Mouse (Mus musculus): ENCODE measurements around the gene Gm42715. TPM values are rescaled to one million over a fixed set of nuclear protein-coding genes. Genes with fewer than 3 reads are reported as not detected.
"Not testable (repeated sequence)": the region's sequence is repeated elsewhere in the genome, so short reads cannot be mapped to it uniquely, and the experiment has no call there.

Gene Gm42715
- polyA plus RNA-seq, 1 experiment from 2014 or later, result 15.4 TPM

- peak overlapping the region; percentile 91 for H3K4me3 ChIP-seq
- peaks cover 55% of the 10 kb centered on the region for H3K36me3 ChIP-seq
- peak; percentile 94 for ATAC-seq (ENCODE audit: borderline replicate concordance, extremely low read depth, low FRiP score, low TSS enrichment)
- H3K27ac ChIP-seq, result peak overlapping the region; percentile 97
- peak overlapping the region; percentile 87 for H3K9ac ChIP-seq
- H3K4me2 ChIP-seq, result peak overlapping the region; percentile 75
- H3K4me1 ChIP-seq, result peaks cover 21% of the 10 kb centered on the region
- under 1% methylated on average over 50 of the region's 50 CpGs for WGBS
- H3K9me3 ChIP-seq, result no peaks in the 10 kb centered on the region
- H3K27me3 ChIP-seq, result no peaks in the 10 kb centered on the region
These were observed 41.4 kb upstream of the Gm42715 start for GRCm38 (mm10) chr7:127477687-127478634.

DNA sequence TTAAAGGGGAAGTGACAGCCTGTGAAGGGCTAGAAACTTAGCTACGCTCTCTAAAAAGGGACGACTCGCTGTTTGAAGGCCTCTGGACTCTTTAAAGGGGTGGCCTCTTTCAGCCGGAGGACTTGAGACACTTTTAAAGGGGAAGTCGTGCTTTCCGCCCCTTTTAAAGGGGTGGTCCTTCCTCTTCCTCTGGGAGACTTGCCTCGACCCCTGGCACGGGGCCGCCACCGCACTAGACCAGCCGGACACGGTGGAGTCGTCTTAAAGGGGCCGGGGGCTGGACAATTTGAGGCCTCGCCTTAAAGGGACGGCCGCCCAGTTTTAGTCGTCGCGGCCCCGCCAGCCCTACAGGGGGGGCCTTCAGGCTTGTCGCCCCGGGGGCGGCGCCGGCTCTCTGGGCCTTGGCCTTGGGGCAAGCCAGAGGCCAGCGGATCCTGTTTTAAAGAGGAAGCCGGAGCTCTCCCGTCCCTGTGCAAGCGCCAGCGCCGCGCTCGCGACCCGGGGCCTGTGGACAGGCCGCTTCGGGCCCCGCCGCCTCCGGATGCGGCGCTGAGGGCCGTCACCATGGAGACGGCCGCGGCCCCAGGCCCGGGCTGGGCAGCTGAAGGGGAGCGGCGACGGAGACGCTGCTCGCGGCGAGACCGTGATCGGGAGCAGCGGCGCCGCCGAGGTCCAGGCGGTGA, 40.6 kb upstream of the Gm42715 start, which contains the start of gene Fbrs:
Gene Fbrs, plus strand, starts transcription at position 565 of the 683 bp plus-strand sequence.
- peaks cover 21% of the 10 kb centered on the region for H3K4me1 ChIP-seq
- H3K27ac ChIP-seq, result peak within 1 kb of the TSS; percentile 97
- no peaks in the 10 kb centered on the region for H3K27me3 ChIP-seq
- no peaks in the 10 kb centered on the region for H3K9me3 ChIP-seq
- under 1% methylated on average over 52 of the region's 62 CpGs for WGBS
- H3K4me3 ChIP-seq, result peak within 1 kb of the TSS; percentile 91
- peaks cover 59% of the 10 kb centered on the region for H3K36me3 ChIP-seq
- H3K9ac ChIP-seq, result peak within 1 kb of the TSS; percentile 87
- peak; percentile 86 for ATAC-seq (ENCODE audit: borderline replicate concordance, extremely low read depth, low FRiP score, low TSS enrichment)
- peak within 1 kb of the TSS; percentile 75 for H3K4me2 ChIP-seq

GRCm38 (mm10) chr7:127479318-127480225, 39.8 kb upstream of the Gm42715 start:
- Histone ChIP-seq H3K36me3 (peaks cover 59% of the 10 kb centered on the region), H3K4me2 (peak overlapping the region; percentile 75)

DNA sequence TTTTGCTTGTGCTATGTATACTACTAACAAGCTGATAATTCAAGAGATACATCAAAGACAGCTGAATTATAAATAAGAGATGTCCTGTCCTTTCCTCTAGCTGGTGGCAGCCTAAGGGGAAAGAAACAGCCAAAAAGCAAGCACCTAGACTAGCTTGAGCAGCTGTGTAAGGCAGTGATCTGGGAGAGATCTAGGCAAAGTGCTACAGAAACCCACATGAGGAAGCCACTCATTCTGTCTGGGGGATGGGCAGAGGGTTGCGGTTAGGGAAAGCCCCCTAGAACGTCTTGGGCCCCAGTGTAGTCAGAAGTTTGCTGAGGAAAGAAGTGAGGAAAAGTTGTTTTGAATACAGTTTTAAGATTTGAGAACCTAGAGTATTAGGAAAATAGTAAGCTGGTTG, 39.1 kb upstream of the Gm42715 start:
- peaks cover 21% of the 10 kb centered on the region for H3K4me1 ChIP-seq
- ATAC-seq (ENCODE audit: borderline replicate concordance, extremely low read depth, low FRiP score, low TSS enrichment), result no peak
- peak overlapping the region; percentile 75 for H3K4me2 ChIP-seq
- no peaks in the 10 kb centered on the region for H3K9me3 ChIP-seq
- no peaks in the 10 kb centered on the region for H3K27me3 ChIP-seq
- H3K27ac ChIP-seq, result no peak overlapping the region
- peak overlapping the region; percentile 91 for H3K4me3 ChIP-seq
- 48% methylated on average over 2 of the region's 2 CpGs for WGBS
- H3K36me3 ChIP-seq, result peaks cover 59% of the 10 kb centered on the region
- H3K9ac ChIP-seq, result peak overlapping the region; percentile 87

More at GRCm38 (mm10) chr7:127479318-127480225, 39.8 kb upstream of the Gm42715 start:
- no peak for ATAC-seq (ENCODE audit: borderline replicate concordance, extremely low read depth, low FRiP score, low TSS enrichment)
- H3K4me3 ChIP-seq, result peak overlapping the region; percentile 91
- no peaks in the 10 kb centered on the region for H3K9me3 ChIP-seq
- WGBS, result 3% methylated on average over 45 of the region's 48 CpGs
- H3K4me1 ChIP-seq, result peaks cover 21% of the 10 kb centered on the region
- peak overlapping the region; percentile 97 for H3K27ac ChIP-seq
- H3K9ac ChIP-seq, result peak overlapping the region; percentile 87
- no peaks in the 10 kb centered on the region for H3K27me3 ChIP-seq

DNA sequence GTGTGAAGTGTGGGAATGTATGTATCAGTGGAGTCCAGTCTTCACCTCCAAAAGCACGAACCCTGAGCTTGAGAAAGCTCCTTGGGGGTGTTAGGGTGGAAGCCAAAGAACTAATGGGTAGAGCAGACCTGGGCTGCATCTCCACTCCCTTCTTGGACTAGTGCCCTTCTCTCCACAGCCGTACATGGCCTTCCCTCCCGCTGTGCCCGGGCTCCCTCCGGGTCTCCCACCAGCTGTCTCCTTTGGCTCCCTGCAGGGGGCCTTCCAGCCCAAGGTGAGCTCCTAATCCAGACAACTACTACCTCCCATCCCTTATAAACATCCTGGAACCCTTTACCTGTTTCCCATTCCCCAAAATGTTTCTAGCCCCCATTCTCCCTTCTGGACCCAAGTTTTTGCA, 34.0 kb upstream of the Gm42715 start:
- no peaks in the 10 kb centered on the region for H3K9me3 ChIP-seq
- H3K27ac ChIP-seq, result no peak overlapping the region
- H3K4me1 ChIP-seq, result peaks cover 6% of the 10 kb centered on the region
- WGBS, result 81% methylated on average over 5 of the region's 5 CpGs
- no peak for ATAC-seq (ENCODE audit: borderline replicate concordance, extremely low read depth, low FRiP score, low TSS enrichment)
- H3K4me2 ChIP-seq, result no peak overlapping the region
- no peak overlapping the region for H3K4me3 ChIP-seq
- no peak overlapping the region for H3K9ac ChIP-seq
- H3K27me3 ChIP-seq, result no peaks in the 10 kb centered on the region
- peaks cover 88% of the 10 kb centered on the region for H3K36me3 ChIP-seq

GRCm38 (mm10) chr7:127488364-127488763, 31.0 kb upstream of the Gm42715 start:
- not testable (repeated sequence) for ATAC-seq (ENCODE audit: borderline replicate concordance, extremely low read depth, low FRiP score, low TSS enrichment)
- WGBS, result 73% methylated on average over 5 of the region's 5 CpGs

DNA sequence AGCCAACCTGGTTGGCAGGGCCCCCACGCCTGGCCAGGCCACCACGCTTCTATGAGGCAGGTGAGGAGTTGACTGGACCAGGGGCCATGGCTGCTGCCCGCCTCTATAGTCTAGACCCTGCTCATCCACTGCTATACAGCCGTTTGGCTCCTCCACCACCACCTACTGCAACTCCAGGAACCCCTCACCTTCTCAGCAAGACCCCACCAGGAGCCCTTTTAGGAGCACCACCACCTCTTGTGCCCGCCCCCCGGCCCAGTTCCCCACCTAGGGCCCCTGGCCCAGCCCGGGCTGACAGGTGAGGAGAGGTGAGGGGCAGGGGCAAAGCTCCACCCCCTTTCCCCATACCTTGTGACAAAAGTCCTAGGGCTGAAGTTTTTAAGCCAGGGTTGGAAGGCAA, 29.4 kb upstream of the Gm42715 start:
- H3K36me3 ChIP-seq, result peaks cover 67% of the 10 kb centered on the region
- no peak for ATAC-seq (ENCODE audit: borderline replicate concordance, extremely low read depth, low FRiP score, low TSS enrichment)
- no peak overlapping the region for H3K4me3 ChIP-seq
- no peaks in the 10 kb centered on the region for H3K9me3 ChIP-seq
- no peaks in the 10 kb centered on the region for H3K4me1 ChIP-seq
- no peak overlapping the region for H3K4me2 ChIP-seq
- H3K27ac ChIP-seq, result no peak overlapping the region
- no peaks in the 10 kb centered on the region for H3K27me3 ChIP-seq
- WGBS, result 93% methylated on average over 7 of the region's 7 CpGs
- H3K9ac ChIP-seq, result no peak overlapping the region

More at GRCm38 (mm10) chr7:127488364-127488763, 31.0 kb upstream of the Gm42715 start:
- H3K36me3 ChIP-seq, result peaks cover 83% of the 10 kb centered on the region
- not testable (repeated sequence) for H3K27ac ChIP-seq, H3K4me1 ChIP-seq, H3K4me3 ChIP-seq, H3K9me3 ChIP-seq, H3K9ac ChIP-seq, H3K4me2 ChIP-seq, H3K27me3 ChIP-seq

GRCm38 (mm10) chr7:127491846-127492245, 27.5 kb upstream of the Gm42715 start:
- no peak for ATAC-seq (ENCODE audit: borderline replicate concordance, extremely low read depth, low FRiP score, low TSS enrichment)
- no peak overlapping the region for H3K9ac ChIP-seq
- H3K4me3 ChIP-seq, result no peak overlapping the region
- 73% methylated on average over 3 of the region's 3 CpGs for WGBS
- H3K27me3 ChIP-seq, result no peaks in the 10 kb centered on the region
- H3K4me2 ChIP-seq, result no peak overlapping the region
- H3K27ac ChIP-seq, result no peak overlapping the region
- no peaks in the 10 kb centered on the region for H3K4me1 ChIP-seq
- peaks cover 50% of the 10 kb centered on the region for H3K36me3 ChIP-seq
- H3K9me3 ChIP-seq, result no peaks in the 10 kb centered on the region

GRCm38 (mm10) chr7:127494648-127495047, 24.7 kb upstream of the Gm42715 start:
- H3K27ac ChIP-seq, result no peak overlapping the region
- no peak for ATAC-seq (ENCODE audit: borderline replicate concordance, extremely low read depth, low FRiP score, low TSS enrichment)
- peaks cover 25% of the 10 kb centered on the region for H3K36me3 ChIP-seq
- no peaks in the 10 kb centered on the region for H3K4me1 ChIP-seq
- H3K4me2 ChIP-seq, result no peak overlapping the region
- H3K9me3 ChIP-seq, result no peaks in the 10 kb centered on the region
- H3K27me3 ChIP-seq, result no peaks in the 10 kb centered on the region
- H3K4me3 ChIP-seq, result no peak overlapping the region
- no peak overlapping the region for H3K9ac ChIP-seq

DNA sequence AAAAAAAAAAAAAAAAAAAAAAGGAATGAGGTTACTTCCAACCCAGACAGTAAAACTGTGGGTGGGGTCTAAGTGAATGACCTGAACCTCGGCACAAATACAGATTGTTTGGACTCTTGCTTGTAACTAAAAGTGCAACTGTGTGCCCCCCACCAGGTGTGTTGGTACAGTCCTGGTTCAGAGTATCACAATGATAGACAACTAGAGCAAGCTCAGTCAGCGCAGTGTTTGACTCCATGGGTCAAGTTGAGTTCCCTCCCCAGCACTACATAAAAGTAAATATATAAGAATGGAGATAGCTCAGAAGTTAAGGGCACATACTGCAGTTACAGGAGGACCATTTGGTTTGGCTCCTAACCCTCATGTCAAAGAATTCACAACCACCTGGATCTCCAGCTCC, 22.0 kb upstream of the Gm42715 start:
- Histone ChIP-seq H3K27me3 (no peaks in the 10 kb centered on the region), H3K4me3 (no peak overlapping the region), H3K4me1 (no peaks in the 10 kb centered on the region), H3K4me2 (no peak overlapping the region), H3K27ac (no peak overlapping the region), H3K9me3 (no peaks in the 10 kb centered on the region), H3K9ac (no peak overlapping the region), H3K36me3 (no peaks in the 10 kb centered on the region)
- ATAC-seq (ENCODE audit: borderline replicate concordance, extremely low read depth, low FRiP score, low TSS enrichment), result no peak
- 61% methylated on average over 2 of the region's 2 CpGs for WGBS

DNA sequence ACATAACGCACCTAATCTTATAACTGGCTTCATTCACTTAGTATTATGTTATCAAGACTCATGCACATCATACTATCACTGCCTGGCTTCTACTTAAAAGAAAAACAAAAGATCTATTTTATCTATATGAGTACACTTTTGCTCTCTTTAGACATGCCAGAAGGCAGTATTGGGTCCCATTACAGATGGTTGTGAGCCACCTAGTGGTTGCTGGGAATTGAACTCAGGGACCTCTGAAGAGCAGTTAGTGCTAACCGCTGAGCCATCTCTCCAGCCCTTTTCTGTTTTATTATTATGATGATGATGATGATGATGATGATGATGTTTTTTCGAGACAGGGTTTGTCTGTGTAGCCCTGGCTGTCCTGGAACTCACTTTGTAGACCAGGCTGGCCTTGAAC, 21.0 kb upstream of the Gm42715 start:
- 0 out of 2 replicates have a peak, but pooled peaks have one; percentile 23 for ATAC-seq (ENCODE audit: borderline replicate concordance, extremely low read depth, low FRiP score, low TSS enrichment)
- Histone ChIP-seq H3K27ac (no peak overlapping the region), H3K36me3 (no peaks in the 10 kb centered on the region), H3K4me3 (no peak overlapping the region), H3K9me3 (no peaks in the 10 kb centered on the region), H3K4me1 (no peaks in the 10 kb centered on the region), H3K27me3 (no peaks in the 10 kb centered on the region), H3K4me2 (no peak overlapping the region), H3K9ac (no peak overlapping the region)
- 45% methylated on average over 3 of the region's 3 CpGs for WGBS
